Mouse (Mus musculus) layer of hippocampus, adult 8-10 months (tissue): ENCODE data around the gene Cops8. TPM values are rescaled to one million over a fixed set of nuclear protein-coding genes. Genes with fewer than 3 reads are reported as not detected.

Source experiments
- DNase-seq, 2 experiments: peaks; one replicate each; pipeline ENCODE4 v3.0.0; 2022; ENCODE audit warnings: low spot score in 2 of 2
- total RNA-seq, 4 experiments: library from RNA; stranded (reverse); gene quantifications; 2 replicates each; pipeline ENCODE4 v1.2.4; 2022

Cops8 gene
- total RNA-seq, 4 experiments from 2014 or later, result 106 to 151 (median 126) TPM

- DNase-seq, result peak; percentile 58 to 65
Measured at GRCm38 (mm10) chr1:90650781-90651437, 48.1 kb downstream of the Cops8 start.

GRCm38 (mm10) chr1:90651781-90652180 lies 49.0 kb downstream of the Cops8 start:
- no peak for DNase-seq

- no peak for DNase-seq
Measured at GRCm38 (mm10) chr1:90652553-90652952, 49.8 kb downstream of the Cops8 start.

- DNase-seq, result no peak
Measured at GRCm38 (mm10) chr1:90656492-90657245, 53.9 kb downstream of the Cops8 start.

- peak; percentile 42 to 44 for DNase-seq
Measured at GRCm38 (mm10) chr1:90657292-90658050, 54.7 kb downstream of the Cops8 start.

GRCm38 (mm10) chr1:90658581-90658980 lies 55.8 kb downstream of the Cops8 start:
- no peak for DNase-seq

GRCm38 (mm10) chr1:90660150-90660549 lies 57.4 kb downstream of the Cops8 start:
- no peak for DNase-seq

GRCm38 (mm10) chr1:90662491-90662890 lies 59.7 kb downstream of the Cops8 start:
- DNase-seq, result no peak

Other genes starting within 250 kb of the Cops8 start
- gene Col6a3, start 241.0 kb downstream of the Cops8 start, total RNA-seq, result 1 to 10 TPM; 3.1 to 5.4 (median 4.3) TPM